Mouse (Mus musculus): Measurements from ENCODE around the gene Uck2.

Gene Uck2

GRCm38 (mm10) chr1:167259702-167260101 is 25.4 kb downstream of the Uck2 start:
- DNase-seq (ENCODE audit: low spot score in 2 of 2) = no peak

GRCm38 (mm10) chr1:167256724-167257302 is 28.3 kb downstream of the Uck2 start:
- DNase-seq (ENCODE audit: low spot score in 2 of 2) = no peak

GRCm38 (mm10) chr1:167253579-167253978 is 31.5 kb downstream of the Uck2 start:
- DNase-seq (ENCODE audit: low spot score in 2 of 2) = no peak

- DNase-seq (ENCODE audit: low spot score in 2 of 2) = no peak
Observed at GRCm38 (mm10) chr1:167249881-167250280, 35.2 kb downstream of the Uck2 start.

GRCm38 (mm10) chr1:167249252-167249651 is 35.9 kb downstream of the Uck2 start:
- DNase-seq (ENCODE audit: low spot score in 2 of 2) = no peak

- no peak for DNase-seq (ENCODE audit: low spot score in 2 of 2)
Observed at GRCm38 (mm10) chr1:167247886-167248285, 37.2 kb downstream of the Uck2 start.

- peak in 1 of 2 experiments; percentile 41 for DNase-seq (ENCODE audit: low spot score in 2 of 2)
Observed at GRCm38 (mm10) chr1:167246976-167247375, 38.1 kb downstream of the Uck2 start.

GRCm38 (mm10) chr1:167246275-167246674 is 38.8 kb downstream of the Uck2 start:
- no peak for DNase-seq (ENCODE audit: low spot score in 2 of 2)

- DNase-seq (ENCODE audit: low spot score in 2 of 2) = no peak
Observed at GRCm38 (mm10) chr1:167245180-167245641, 39.9 kb downstream of the Uck2 start.

GRCm38 (mm10) chr1:167242191-167242681 is 42.9 kb downstream of the Uck2 start:
- DNase-seq (ENCODE audit: low spot score in 2 of 2) = no peak

- DNase-seq (ENCODE audit: low spot score in 2 of 2) = no peak
Observed at GRCm38 (mm10) chr1:167241487-167241886, 43.6 kb downstream of the Uck2 start.

- DNase-seq (ENCODE audit: low spot score in 2 of 2) = no peak
Observed at GRCm38 (mm10) chr1:167240361-167240760, 44.8 kb downstream of the Uck2 start.

- DNase-seq (ENCODE audit: low spot score in 2 of 2) = no peak
Observed at GRCm38 (mm10) chr1:167239916-167240315, 45.2 kb downstream of the Uck2 start.

GRCm38 (mm10) chr1:167237798-167238197 is 47.3 kb downstream of the Uck2 start:
- DNase-seq (ENCODE audit: low spot score in 2 of 2) = no peak

GRCm38 (mm10) chr1:167236790-167237189 is 48.3 kb downstream of the Uck2 start:
- no peak for DNase-seq (ENCODE audit: low spot score in 2 of 2)

- no peak for DNase-seq (ENCODE audit: low spot score in 2 of 2)
Observed at GRCm38 (mm10) chr1:167234344-167234743, 50.8 kb downstream of the Uck2 start.

- no peak for DNase-seq (ENCODE audit: low spot score in 2 of 2)
Observed at GRCm38 (mm10) chr1:167232918-167233317, 52.2 kb downstream of the Uck2 start.

- peak in 1 of 2 experiments; percentile 50 for DNase-seq (ENCODE audit: low spot score in 2 of 2)
Observed at GRCm38 (mm10) chr1:167231612-167232283, 53.4 kb downstream of the Uck2 start.

GRCm38 (mm10) chr1:167230930-167231611 is 54.0 kb downstream of the Uck2 start:
- DNase-seq (ENCODE audit: low spot score in 2 of 2) = peak in 1 of 2 experiments; percentile 21

GRCm38 (mm10) chr1:167222382-167223010 is 62.6 kb downstream of the Uck2 start:
- no peak for DNase-seq (ENCODE audit: low spot score in 2 of 2)

- DNase-seq (ENCODE audit: low spot score in 2 of 2) = peak; percentile 66 to 76
Observed at GRCm38 (mm10) chr1:167220303-167221174, 64.6 kb downstream of the Uck2 start.
